Mouse (Mus musculus) liver, postnatal 0 days (tissue): ENCODE results near the gene Atp8a2. TPM values are rescaled to one million over a fixed set of nuclear protein-coding genes. Genes with fewer than 3 reads are reported as not detected.

Experiments used
- ATAC-seq: fragments of 200-750 bp; cut with Nextera tagmentation; 2 replicates; pipeline ENCODE4 v1.8.0; 2017; ENCODE audit warnings: mild to moderate bottlenecking, moderate library complexity
- DNase-seq: peaks from one replicate; pipeline ENCODE4 v3.0.0-alpha.2; 2016
- H3K27ac ChIP-seq: fragments of 300-500 bp; sonication (generic); 2 replicates; pipeline ENCODE4 v1.5.1; 2014; ENCODE audit warnings: antibody characterized with exemption, moderate library complexity, mild to moderate bottlenecking, low read depth
- H3K27me3 ChIP-seq: fragments of 300-500 bp; sonication (generic); 2 replicates; pipeline ENCODE4 v1.6.1; 2014; ENCODE audit warnings: low read length, control low read depth, mixed read lengths; ENCODE audit not compliant: insufficient read depth
- H3K36me3 ChIP-seq: fragments of 300-500 bp; sonication (generic); replicated peaks from 2 replicates; pipeline ENCODE4 v1.6.1; 2014; ENCODE audit warnings: mild to moderate bottlenecking, control low read depth, low read length, moderate library complexity, mixed read lengths; ENCODE audit not compliant: insufficient read depth
- H3K4me1 ChIP-seq: fragments of 300-500 bp; sonication (generic); 2 replicates; pipeline ENCODE4 v1.6.1; 2014; ENCODE audit warnings: antibody characterized with exemption, mild to moderate bottlenecking, control low read depth; ENCODE audit not compliant: insufficient read depth
- H3K4me2 ChIP-seq: fragments of 300-500 bp; sonication (generic); 2 replicates; pipeline ENCODE4 v1.6.1; 2014; ENCODE audit warnings: low read depth, mild to moderate bottlenecking, low read length, moderate library complexity, mixed read lengths
- H3K4me3 ChIP-seq: fragments of 300-500 bp; sonication (generic); 2 replicates; pipeline ENCODE4 v1.5.1; 2014; ENCODE audit warnings: low read depth, low read length
- H3K9ac ChIP-seq: fragments of 300-500 bp; sonication (generic); replicated peaks from 2 replicates; pipeline ENCODE4 v1.6.1; 2014; ENCODE audit warnings: mild to moderate bottlenecking, moderate library complexity
- H3K9me3 ChIP-seq: fragments of 300-500 bp; sonication (generic); 2 replicates; pipeline ENCODE4 v1.6.1; 2016; ENCODE audit warnings: mild to moderate bottlenecking, control low read depth, low read length, mixed read lengths
- CTCF ChIP-seq: sonication (generic); IDR thresholded peaks from 2 replicates; pipeline ENCODE4 v1.5.1; 2016; ENCODE audit warnings: antibody characterized with exemption, low read depth
- EP300 ChIP-seq: IDR thresholded peaks from 2 replicates; pipeline ENCODE4 v1.6.1; 2016; ENCODE audit warnings: antibody characterized with exemption, low read depth, mild to moderate bottlenecking
- WGBS: fragments of 180-500 bp; shearing (Covaris S2); extraction: QIAGEN DNeasy Blood & Tissue Kit; methylation state at CpG from one replicate; pipeline ENCODE4 v1.1.7; 2014; ENCODE audit not compliant: insufficient replicate concordance; 5-methylcytosine and 5-hydroxymethylcytosine counted together
- polyA plus RNA-seq: library from polyadenylated mRNA; unstranded; fragments of >200 nt; fragmentation: Nextera tagmentation; extraction: Ambion mirVana; gene quantifications from 2 replicates; pipeline ENCODE4 v1.2.1, GENCODE M21; 2015

The Atp8a2 gene
- polyA plus RNA-seq, 1 experiment from 2014 or later = 7.5 TPM

DNA sequence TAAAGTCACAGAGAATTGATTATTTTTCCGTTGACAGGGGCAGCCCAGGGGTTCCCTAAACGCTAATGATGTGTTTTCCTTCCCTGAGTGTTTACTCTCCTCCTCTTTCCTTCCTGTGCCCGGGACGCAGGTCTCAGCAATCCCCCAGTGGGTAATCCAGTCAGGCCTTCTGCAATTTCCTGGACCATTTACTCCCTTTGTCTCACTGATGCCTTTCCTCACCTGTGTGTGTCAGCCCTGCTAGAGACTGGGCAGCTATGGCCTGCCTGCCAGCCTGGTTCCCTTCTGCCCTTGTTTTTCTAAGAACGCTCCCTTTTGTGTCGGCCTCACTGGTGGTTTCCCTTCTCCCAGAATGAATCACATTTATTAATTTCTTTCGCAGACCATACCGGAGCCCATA, 522.4 kb downstream of the Atp8a2 start:
- WGBS = 43% methylated on average over 8 of the region's 8 CpGs
- ATAC-seq = no peak
- no peak overlapping the region for H3K4me3 ChIP-seq

DNA sequence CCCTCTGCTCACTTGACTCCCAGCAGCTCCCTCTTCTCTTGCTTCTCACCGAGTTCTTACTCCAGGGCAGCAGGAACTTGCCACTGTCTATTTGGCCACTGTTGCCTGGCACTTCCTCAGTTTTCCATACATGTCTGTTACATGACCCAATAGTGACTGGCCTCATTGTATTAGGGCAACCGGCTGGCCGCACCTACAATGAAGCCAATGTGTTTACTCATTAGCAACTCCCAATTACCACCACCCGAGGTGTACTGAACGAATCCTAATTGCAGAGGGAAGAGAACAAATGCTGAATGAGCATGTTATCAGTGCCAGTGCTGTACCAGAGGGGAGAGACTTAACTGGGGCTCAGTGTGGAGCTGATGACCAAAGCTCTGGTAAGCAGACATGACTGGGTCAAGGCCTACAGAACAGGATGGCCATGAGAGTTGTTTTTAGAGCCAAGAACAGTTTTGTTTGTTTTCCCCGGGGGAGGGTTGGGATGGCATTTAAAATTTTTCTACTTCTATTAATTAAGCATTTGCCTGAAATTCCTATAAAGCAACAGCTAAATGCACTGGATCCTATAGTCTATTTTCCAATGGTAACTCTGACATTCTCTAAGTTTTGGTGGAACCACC, 524.0 kb downstream of the Atp8a2 start:
- no peak overlapping the region for H3K4me2 ChIP-seq
- no peaks in the 10 kb centered on the region for H3K36me3 ChIP-seq
- TF ChIP-seq EP300 (no peak), CTCF (no peak)
- no peak overlapping the region for H3K9ac ChIP-seq
- H3K9me3 ChIP-seq = no peaks in the 10 kb centered on the region
- no peak overlapping the region for H3K4me3 ChIP-seq
- H3K27ac ChIP-seq = no peak overlapping the region
- DNase-seq = no peak
- no peaks in the 10 kb centered on the region for H3K4me1 ChIP-seq
- 71% methylated on average over 6 of the region's 6 CpGs for WGBS
- ATAC-seq = no peak
- H3K27me3 ChIP-seq = no peaks in the 10 kb centered on the region

More for the DNA sequence above, 522.4 kb downstream of the Atp8a2 start:
- Histone ChIP-seq H3K9ac (no peak overlapping the region), H3K36me3 (no peaks in the 10 kb centered on the region), H3K27ac (no peak overlapping the region), H3K4me1 (no peaks in the 10 kb centered on the region), H3K4me2 (no peak overlapping the region), H3K27me3 (no peaks in the 10 kb centered on the region), H3K9me3 (no peaks in the 10 kb centered on the region)
- no peak for TF ChIP-seq EP300
- no peak for TF ChIP-seq CTCF
- DNase-seq = no peak

DNA sequence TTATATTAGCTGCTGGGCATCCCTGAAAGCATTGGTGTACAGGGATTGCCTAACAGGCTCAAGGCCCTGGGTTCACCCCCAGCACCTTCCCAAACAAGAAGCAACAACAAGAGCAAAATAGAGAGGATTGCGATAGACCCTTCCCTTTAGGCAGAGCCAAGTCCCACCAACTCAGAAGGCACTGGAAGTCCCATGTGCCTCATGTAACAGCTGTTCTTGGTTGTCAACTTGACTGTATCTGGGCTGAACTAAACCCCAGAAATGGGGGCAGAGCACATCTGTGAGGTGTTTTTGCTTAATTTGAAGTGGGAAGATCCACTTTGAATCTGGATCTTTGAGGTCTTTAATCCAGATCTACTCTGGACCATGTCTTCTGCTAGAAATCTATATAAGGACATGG, 539.9 kb downstream of the Atp8a2 start:
- DNase-seq (no peak), ATAC-seq (no peak)
- H3K4me3 ChIP-seq = no peak overlapping the region
- TF ChIP-seq EP300 (no peak), CTCF (no peak)
- no peaks in the 10 kb centered on the region for H3K27me3 ChIP-seq
- H3K4me2 ChIP-seq = no peak overlapping the region
- H3K36me3 ChIP-seq = 0 out of 2 replicates have a peak, but pooled peaks cover 2% of the 10 kb centered on the region
- WGBS = 87% methylated on average over 1 of the region's 1 CpGs
- no peaks in the 10 kb centered on the region for H3K4me1 ChIP-seq
- H3K27ac ChIP-seq = no peak overlapping the region
- no peak overlapping the region for H3K9ac ChIP-seq
- H3K9me3 ChIP-seq = no peaks in the 10 kb centered on the region

DNA sequence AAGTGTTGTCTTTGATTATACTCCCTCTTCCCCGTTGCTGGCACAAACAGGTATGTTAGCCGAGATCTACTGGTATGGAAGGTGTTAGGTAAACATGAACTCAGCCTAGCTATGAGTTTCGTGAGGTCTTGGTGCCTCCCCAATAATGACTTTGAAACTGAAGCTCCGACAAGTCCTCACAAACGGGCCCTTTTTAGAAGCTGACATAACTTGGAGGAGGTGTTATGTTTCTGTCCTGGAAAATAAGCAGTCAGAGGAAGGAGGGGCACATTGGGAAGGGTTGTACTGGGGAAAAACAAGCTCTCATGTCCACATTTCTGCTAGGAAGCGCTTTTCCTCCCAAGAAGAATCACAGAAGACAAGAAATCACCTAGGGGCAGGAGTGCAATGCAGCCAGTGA, 540.4 kb downstream of the Atp8a2 start:
- no peak overlapping the region for H3K4me3 ChIP-seq
- DNase-seq (no peak), ATAC-seq (no peak)
- H3K27me3 ChIP-seq = no peaks in the 10 kb centered on the region
- no peak overlapping the region for H3K9ac ChIP-seq
- no peak overlapping the region for H3K27ac ChIP-seq
- H3K4me1 ChIP-seq = no peaks in the 10 kb centered on the region
- WGBS = 71% methylated on average over 6 of the region's 6 CpGs
- no peaks in the 10 kb centered on the region for H3K9me3 ChIP-seq
- no peak overlapping the region for H3K4me2 ChIP-seq
- 0 out of 2 replicates have a peak, but pooled peaks cover 2% of the 10 kb centered on the region for H3K36me3 ChIP-seq
- TF ChIP-seq EP300 (no peak), CTCF (no peak)

DNA sequence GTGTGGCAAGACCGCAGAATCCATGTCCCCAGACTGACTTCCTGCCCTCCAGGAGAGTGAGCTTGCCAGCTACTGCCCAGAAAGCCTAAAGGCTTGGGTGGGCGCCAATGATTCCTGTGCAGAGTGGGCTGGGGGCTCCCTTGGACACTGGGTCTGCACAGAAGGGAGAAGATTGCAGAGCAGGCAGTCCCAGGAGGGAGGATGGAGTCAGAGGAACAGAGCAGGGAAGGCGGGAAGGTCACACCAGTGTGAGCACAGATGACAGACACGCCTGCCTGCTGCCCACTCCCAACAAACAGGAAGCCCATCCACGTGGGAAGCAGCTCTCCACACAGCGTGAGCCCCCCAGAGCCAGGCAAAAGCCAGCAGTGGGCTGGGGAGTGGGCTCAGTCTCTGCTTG, 547.6 kb downstream of the Atp8a2 start:
- H3K4me1 ChIP-seq = peaks cover 9% of the 10 kb centered on the region
- no peaks in the 10 kb centered on the region for H3K9me3 ChIP-seq
- WGBS = 65% methylated on average over 6 of the region's 6 CpGs
- ATAC-seq = no peak
- no peak overlapping the region for H3K4me2 ChIP-seq
- DNase-seq = no peak
- H3K36me3 ChIP-seq = no peaks in the 10 kb centered on the region
- TF ChIP-seq EP300 (no peak), CTCF (no peak)
- no peaks in the 10 kb centered on the region for H3K27me3 ChIP-seq
- no peak overlapping the region for H3K27ac ChIP-seq
- no peak overlapping the region for H3K4me3 ChIP-seq
- H3K9ac ChIP-seq = no peak overlapping the region

DNA sequence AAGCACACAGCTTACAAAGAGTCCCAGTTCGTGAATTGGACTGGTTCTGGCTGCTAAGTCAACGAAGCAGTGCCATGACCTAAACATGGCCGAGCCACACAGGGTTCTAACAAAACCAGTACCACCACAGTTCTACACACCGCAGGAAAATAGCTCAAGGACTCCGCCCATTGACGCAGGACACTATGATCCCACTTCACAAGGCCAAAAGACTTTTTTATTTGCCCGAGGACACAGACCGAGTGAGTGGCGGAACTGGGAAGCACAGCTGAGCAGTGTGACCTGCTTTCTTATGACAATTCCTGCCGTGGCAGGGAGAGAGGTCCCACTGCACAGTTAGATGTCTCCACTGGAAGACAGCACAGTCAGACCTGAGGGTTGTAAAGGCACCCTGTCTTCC, 548.4 kb downstream of the Atp8a2 start:
- no peaks in the 10 kb centered on the region for H3K27me3 ChIP-seq
- H3K9ac ChIP-seq = no peak overlapping the region
- ATAC-seq = no peak
- H3K4me3 ChIP-seq = no peak overlapping the region
- no peaks in the 10 kb centered on the region for H3K9me3 ChIP-seq
- TF ChIP-seq EP300 = no peak
- no peak for TF ChIP-seq CTCF
- no peak for DNase-seq
- WGBS = 83% methylated on average over 10 of the region's 10 CpGs
- no peak overlapping the region for H3K4me2 ChIP-seq
- peaks cover 13% of the 10 kb centered on the region for H3K4me1 ChIP-seq
- no peaks in the 10 kb centered on the region for H3K36me3 ChIP-seq
- H3K27ac ChIP-seq = no peak overlapping the region
